8 mouse cellular contexts compared by ENCODE assay signal in genomic region chr4:117891738-117892161, GRCm38 (mm10). TPM values are rescaled to one million over a fixed set of nuclear protein-coding genes. Genes with fewer than 3 reads are reported as not detected.
A peak's percentile ranks its signal among the peaks of the same experiment; 100 is the strongest.
DNase-seq lines count a peak whose midpoint lies in the region; ATAC-seq lines count a peak whose summit lies in the region.

Gene Dph2 (minus strand): TSS chr4:117892032.

- peak within 1 kb of the TSS; percentile 87 for H3K4me2 ChIP-seq in embryonic facial prominence, embryonic 12.5 days (replicated peaks)
- H3K4me2 ChIP-seq in midbrain, embryonic 12.5 days (replicated peaks), result peak within 1 kb of the TSS; percentile 95

- no peaks in the 10 kb centered on the region for H3K9me3 ChIP-seq in embryonic facial prominence, embryonic 12.5 days
- no peaks in the 10 kb centered on the region for H3K9me3 ChIP-seq in limb, embryonic 10.5 days (replicated peaks)
- H3K9me3 ChIP-seq in midbrain, embryonic 12.5 days, result no peaks in the 10 kb centered on the region

- DNase-seq in 3T3-L1 (ENCODE audit: low read depth, low spot score), result peak; percentile 95
- peak; percentile 88 for DNase-seq in adrenal gland, postnatal 14 days
- peak; percentile 99 for DNase-seq in heart, adult 11 months
- DNase-seq in kidney, adult 11 months, result peak; percentile 87
- DNase-seq in limb, embryonic 10.5 days (ENCODE audit: low spot score), result peak; percentile 79
- DNase-seq in spleen, adult 18-20 months, result peak; percentile 65 to 77

- H3K9ac ChIP-seq in embryonic facial prominence, embryonic 12.5 days, result peak within 1 kb of the TSS; percentile 59
- peak within 1 kb of the TSS; percentile 61 for H3K9ac ChIP-seq in midbrain, embryonic 12.5 days (replicated peaks)

- H3K4me1 ChIP-seq in embryonic facial prominence, embryonic 12.5 days, result peaks cover 11% of the 10 kb centered on the region
- peaks cover 21% of the 10 kb centered on the region for H3K4me1 ChIP-seq in limb, embryonic 10.5 days
- H3K4me1 ChIP-seq in midbrain, embryonic 12.5 days, result peaks cover 15% of the 10 kb centered on the region

- peak; percentile 78 for ATAC-seq in embryonic facial prominence, embryonic 12.5 days (ENCODE audit: insufficient number of reproducible peaks, insufficient read depth, low FRiP score, low TSS enrichment)
- ATAC-seq in midbrain, embryonic 12.5 days (ENCODE audit: low FRiP score, low read depth), result peak; percentile 88

- peaks cover 45% of the 10 kb centered on the region for H3K36me3 ChIP-seq in embryonic facial prominence, embryonic 12.5 days
- peaks cover 51% of the 10 kb centered on the region for H3K36me3 ChIP-seq in limb, embryonic 10.5 days
- H3K36me3 ChIP-seq in midbrain, embryonic 12.5 days, result peaks cover 41% of the 10 kb centered on the region

- WGBS in embryonic facial prominence, embryonic 12.5 days, result under 1% methylated on average over 21 of the region's 21 CpGs
- WGBS in limb, embryonic 10.5 days, result 0% methylated on average over 21 of the region's 21 CpGs
- under 1% methylated on average over 21 of the region's 21 CpGs for WGBS in midbrain, embryonic 12.5 days

- no peaks in the 10 kb centered on the region for H3K27me3 ChIP-seq in embryonic facial prominence, embryonic 12.5 days
- H3K27me3 ChIP-seq in limb, embryonic 10.5 days (ENCODE audit: low read depth, poor library complexity, severe bottlenecking), result no peaks in the 10 kb centered on the region
- H3K27me3 ChIP-seq in midbrain, embryonic 12.5 days, result no peaks in the 10 kb centered on the region

- peak within 1 kb of the TSS; percentile 76 for H3K4me3 ChIP-seq in embryonic facial prominence, embryonic 12.5 days
- H3K4me3 ChIP-seq in limb, embryonic 10.5 days, result peak within 1 kb of the TSS; percentile 85
- peak within 1 kb of the TSS; percentile 81 for H3K4me3 ChIP-seq in midbrain, embryonic 12.5 days

- no peak within 1 kb of the TSS for H3K27ac ChIP-seq in embryonic facial prominence, embryonic 12.5 days
- H3K27ac ChIP-seq in limb, embryonic 10.5 days, result peak within 1 kb of the TSS; percentile 27; the same call in 1 of the 2 replicates
- no peak within 1 kb of the TSS for H3K27ac ChIP-seq in midbrain, embryonic 12.5 days (replicated peaks)

RNA-seq across cellular contexts. Expression of gene Dph2, which starts in this region (rescaled TPM):
- total RNA-seq in adrenal gland, postnatal 14 days (2021), result 10.2 and 10.7 TPM in 2 replicates
- 21.0 and 21.7 TPM in 2 replicates for polyA plus RNA-seq in embryonic facial prominence, embryonic 12.5 days (2016; fragmentation: Nextera tagmentation; extraction: Ambion mirVana)
- polyA plus RNA-seq in limb, embryonic 10.5 days (2016; fragmentation: Nextera tagmentation; extraction: Ambion mirVana), result 22.7 and 25.1 TPM in 2 replicates
- polyA plus RNA-seq in midbrain, embryonic 12.5 days (2016; fragmentation: Nextera tagmentation; extraction: Ambion mirVana), result 23.4 and 27.3 TPM in 2 replicates
